Mouse (Mus musculus): ENCODE measurements around the gene Actr5.

- TF ChIP-seq CTCF (IDR thresholded peaks at IDR 0.05; ENCODE audit: low read depth) (no peak), EP300 (IDR thresholded peaks at IDR 0.05; ENCODE audit: low read depth) (no peak)
These were observed 45.9 kb downstream of the Actr5 start for GRCm38 (mm10) chr2:158670571-158670970.

Data from liver, embryonic 14.5 days (tissue).